Mouse (Mus musculus): ENCODE measurements around the gene Lrit2.

Lrit2 gene

GRCm38 (mm10) chr14:37067629-37068028 is at the start of gene Lrit2:
Gene Lrit2, plus strand, starts transcription at chr14:37067929.
- DNase-seq (ENCODE audit: low spot score), result no peak

- no peak for DNase-seq (ENCODE audit: low spot score)
Measured at GRCm38 (mm10) chr14:37027248-37027933, 40.3 kb upstream of the Lrit2 start.

GRCm38 (mm10) chr14:37027951-37028350 is 39.8 kb upstream of the Lrit2 start:
- DNase-seq (ENCODE audit: low spot score), result no peak

GRCm38 (mm10) chr14:37028555-37028954 is 39.2 kb upstream of the Lrit2 start:
- DNase-seq (ENCODE audit: low spot score), result no peak

GRCm38 (mm10) chr14:37032481-37033104 is 35.1 kb upstream of the Lrit2 start:
- no peak for DNase-seq (ENCODE audit: low spot score)

GRCm38 (mm10) chr14:37033241-37033640 is 34.5 kb upstream of the Lrit2 start:
- DNase-seq (ENCODE audit: low spot score), result peak; percentile 76

GRCm38 (mm10) chr14:37034432-37034831 is 33.3 kb upstream of the Lrit2 start:
- no peak for DNase-seq (ENCODE audit: low spot score)

- no peak for DNase-seq (ENCODE audit: low spot score)
Measured at GRCm38 (mm10) chr14:37048914-37049410, 18.8 kb upstream of the Lrit2 start, which contains the start of gene Rgr. Gene Rgr, minus strand, starts transcription at chr14:37048964.

GRCm38 (mm10) chr14:37064849-37065248 is 2.9 kb upstream of the Lrit2 start:
- no peak for DNase-seq (ENCODE audit: low spot score)

- DNase-seq (ENCODE audit: low spot score), result no peak
Measured at GRCm38 (mm10) chr14:37066636-37067035, 1.1 kb upstream of the Lrit2 start.

GRCm38 (mm10) chr14:37068516-37068915 is 787 bp downstream of the Lrit2 start:
- no peak for DNase-seq (ENCODE audit: low spot score)

GRCm38 (mm10) chr14:37080724-37081123 is 13.0 kb downstream of the Lrit2 start:
- no peak for DNase-seq (ENCODE audit: low spot score)

GRCm38 (mm10) chr14:37083755-37084154 is 16.0 kb downstream of the Lrit2 start:
- DNase-seq (ENCODE audit: low spot score), result no peak

- DNase-seq (ENCODE audit: low spot score), result no peak
Measured at GRCm38 (mm10) chr14:37094436-37094835, 26.7 kb downstream of the Lrit2 start.

GRCm38 (mm10) chr14:37095556-37095955 is 27.8 kb downstream of the Lrit2 start:
- no peak for DNase-seq (ENCODE audit: low spot score)

GRCm38 (mm10) chr14:37097956-37098530 is 30.3 kb downstream of the Lrit2 start, which contains the start of gene Cdhr1:
Gene Cdhr1, minus strand, starts transcription at chr14:37098347.
- no peak for DNase-seq (ENCODE audit: low spot score)

- DNase-seq (ENCODE audit: low spot score), result no peak
Measured at GRCm38 (mm10) chr14:37101531-37101930, 33.8 kb downstream of the Lrit2 start.

- no peak for DNase-seq (ENCODE audit: low spot score)
Measured at GRCm38 (mm10) chr14:37102484-37102883, 34.8 kb downstream of the Lrit2 start.

GRCm38 (mm10) chr14:37104747-37105146 is 37.0 kb downstream of the Lrit2 start:
- no peak for DNase-seq (ENCODE audit: low spot score)

- no peak for DNase-seq (ENCODE audit: low spot score)
Measured at GRCm38 (mm10) chr14:37105846-37106245, 38.1 kb downstream of the Lrit2 start.

GRCm38 (mm10) chr14:37109460-37109859 is 41.7 kb downstream of the Lrit2 start:
- DNase-seq (ENCODE audit: low spot score), result no peak

- no peak for DNase-seq (ENCODE audit: low spot score)
Measured at GRCm38 (mm10) chr14:37109975-37110374, 42.2 kb downstream of the Lrit2 start.

GRCm38 (mm10) chr14:37110456-37110855 is 42.7 kb downstream of the Lrit2 start:
- DNase-seq (ENCODE audit: low spot score), result no peak

Measured in layer of hippocampus, adult 9-10 months (tissue).